Mouse (Mus musculus): ENCODE data around the gene Bend7. TPM values are rescaled to one million over a fixed set of nuclear protein-coding genes. Genes with fewer than 3 reads are reported as not detected.

The Bend7 gene
- polyA plus RNA-seq, 1 experiment: 0.49 TPM

- TF ChIP-seq POLR2A (IDR thresholded peaks at IDR 0.05; ENCODE audit: control insufficient read depth, low read depth, low read length) (no peak), CTCF (IDR thresholded peaks at IDR 0.05; ENCODE audit: control insufficient read depth, insufficient read depth, insufficient replicate concordance, low read depth, low read length) (no peak)
- Histone ChIP-seq H3K36me3 (ENCODE audit: control insufficient read depth, insufficient read depth, low read length) (no peaks in the 10 kb centered on the region), H3K4me3 (ENCODE audit: control insufficient read depth, low read depth, low read length) (no peak overlapping the region), H3K27ac (ENCODE audit: control insufficient read depth, insufficient read depth, low read depth, low read length) (no peak overlapping the region), H3K4me1 (ENCODE audit: control insufficient read depth, insufficient read depth, low read length) (no peaks in the 10 kb centered on the region), H3K27me3 (ENCODE audit: control insufficient read depth, insufficient read depth, low read length) (no peaks in the 10 kb centered on the region)
Measured at GRCm38 (mm10) chr2:4760741-4761140, 43.1 kb downstream of the Bend7 start.

- no peak overlapping the region for H3K27ac ChIP-seq (ENCODE audit: control insufficient read depth, insufficient read depth, low read depth, low read length)
- H3K4me3 ChIP-seq (ENCODE audit: control insufficient read depth, low read depth, low read length): no peak overlapping the region
- TF ChIP-seq POLR2A (IDR thresholded peaks at IDR 0.05; ENCODE audit: control insufficient read depth, low read depth, low read length) (no peak), CTCF (IDR thresholded peaks at IDR 0.05; ENCODE audit: control insufficient read depth, insufficient read depth, insufficient replicate concordance, low read depth, low read length) (no peak)
Measured at GRCm38 (mm10) chr2:4761906-4762305, 44.3 kb downstream of the Bend7 start.

GRCm38 (mm10) chr2:4764071-4764470, 46.4 kb downstream of the Bend7 start:
- no peak overlapping the region for H3K4me3 ChIP-seq (ENCODE audit: control insufficient read depth, low read depth, low read length)

More at GRCm38 (mm10) chr2:4761906-4762305, 44.3 kb downstream of the Bend7 start:
- Histone ChIP-seq H3K4me1 (ENCODE audit: control insufficient read depth, insufficient read depth, low read length) (no peaks in the 10 kb centered on the region), H3K27me3 (ENCODE audit: control insufficient read depth, insufficient read depth, low read length) (no peaks in the 10 kb centered on the region), H3K36me3 (ENCODE audit: control insufficient read depth, insufficient read depth, low read length) (no peaks in the 10 kb centered on the region)

GRCm38 (mm10) chr2:4770376-4770775, 52.7 kb downstream of the Bend7 start:
- H3K4me3 ChIP-seq (ENCODE audit: control insufficient read depth, low read depth, low read length): no peak overlapping the region
- no peak for TF ChIP-seq POLR2A (IDR thresholded peaks at IDR 0.05; ENCODE audit: control insufficient read depth, low read depth, low read length)
- TF ChIP-seq CTCF (IDR thresholded peaks at IDR 0.05; ENCODE audit: control insufficient read depth, insufficient read depth, insufficient replicate concordance, low read depth, low read length): no peak
- no peak overlapping the region for H3K27ac ChIP-seq (ENCODE audit: control insufficient read depth, insufficient read depth, low read depth, low read length)
- H3K27me3 ChIP-seq (ENCODE audit: control insufficient read depth, insufficient read depth, low read length): no peaks in the 10 kb centered on the region
- H3K36me3 ChIP-seq (ENCODE audit: control insufficient read depth, insufficient read depth, low read length): no peaks in the 10 kb centered on the region
- H3K4me1 ChIP-seq (ENCODE audit: control insufficient read depth, insufficient read depth, low read length): no peaks in the 10 kb centered on the region

More at GRCm38 (mm10) chr2:4764071-4764470, 46.4 kb downstream of the Bend7 start:
- Histone ChIP-seq H3K27me3 (ENCODE audit: control insufficient read depth, insufficient read depth, low read length) (no peaks in the 10 kb centered on the region), H3K36me3 (ENCODE audit: control insufficient read depth, insufficient read depth, low read length) (no peaks in the 10 kb centered on the region), H3K27ac (ENCODE audit: control insufficient read depth, insufficient read depth, low read depth, low read length) (no peak overlapping the region), H3K4me1 (ENCODE audit: control insufficient read depth, insufficient read depth, low read length) (no peaks in the 10 kb centered on the region)
- TF ChIP-seq CTCF (IDR thresholded peaks at IDR 0.05; ENCODE audit: control insufficient read depth, insufficient read depth, insufficient replicate concordance, low read depth, low read length) (no peak), POLR2A (IDR thresholded peaks at IDR 0.05; ENCODE audit: control insufficient read depth, low read depth, low read length) (no peak)

DNA sequence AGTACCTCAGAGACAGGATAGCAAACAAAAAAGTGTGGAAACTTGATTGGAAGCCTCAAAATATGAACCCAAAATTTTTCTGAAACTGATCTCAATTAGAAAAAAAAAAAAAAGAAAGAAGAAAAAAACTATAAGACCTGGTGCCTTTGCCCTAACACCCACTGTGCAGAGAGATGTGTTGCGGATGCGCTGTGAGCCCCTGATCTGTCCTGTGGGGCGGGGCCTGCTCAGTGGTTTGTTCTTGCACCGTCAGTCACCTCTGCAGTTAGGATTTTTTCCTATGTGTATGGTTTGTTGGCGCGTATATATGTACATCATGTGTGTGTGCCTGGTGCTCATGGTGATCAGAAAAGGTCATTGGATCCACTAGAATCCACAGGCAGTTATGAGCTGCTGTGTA, 56.3 kb downstream of the Bend7 start:
- Histone ChIP-seq H3K4me3 (ENCODE audit: control insufficient read depth, low read depth, low read length) (no peak overlapping the region), H3K4me1 (ENCODE audit: control insufficient read depth, insufficient read depth, low read length) (no peaks in the 10 kb centered on the region), H3K27ac (ENCODE audit: control insufficient read depth, insufficient read depth, low read depth, low read length) (no peak overlapping the region), H3K36me3 (ENCODE audit: control insufficient read depth, insufficient read depth, low read length) (no peaks in the 10 kb centered on the region), H3K27me3 (ENCODE audit: control insufficient read depth, insufficient read depth, low read length) (no peaks in the 10 kb centered on the region)
- no peak for TF ChIP-seq POLR2A (IDR thresholded peaks at IDR 0.05; ENCODE audit: control insufficient read depth, low read depth, low read length)
- TF ChIP-seq CTCF (IDR thresholded peaks at IDR 0.05; ENCODE audit: control insufficient read depth, insufficient read depth, insufficient replicate concordance, low read depth, low read length): no peak

DNA sequence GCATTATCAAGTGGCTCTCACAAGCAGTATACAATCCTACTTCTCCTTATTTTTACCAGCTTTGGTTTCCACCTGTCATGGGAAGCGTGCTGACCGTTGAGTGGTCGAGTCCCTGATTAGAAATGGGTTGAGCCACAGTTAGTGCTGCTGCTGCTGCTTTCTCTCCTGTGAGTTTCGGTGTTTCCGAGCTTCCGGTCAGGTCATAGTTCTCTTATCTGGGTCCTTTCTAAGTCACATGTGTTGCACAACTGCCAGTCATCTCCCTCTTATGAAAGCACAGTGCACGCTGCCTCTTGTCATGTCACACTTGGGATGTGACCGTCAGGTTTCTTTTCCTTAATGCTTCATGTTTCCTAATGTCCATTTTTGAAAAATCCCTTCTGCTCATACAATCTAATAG, 59.7 kb downstream of the Bend7 start:
- H3K4me1 ChIP-seq (ENCODE audit: control insufficient read depth, insufficient read depth, low read length): no peaks in the 10 kb centered on the region
- H3K27ac ChIP-seq (ENCODE audit: control insufficient read depth, insufficient read depth, low read depth, low read length): no peak overlapping the region
- H3K36me3 ChIP-seq (ENCODE audit: control insufficient read depth, insufficient read depth, low read length): no peaks in the 10 kb centered on the region
- H3K27me3 ChIP-seq (ENCODE audit: control insufficient read depth, insufficient read depth, low read length): no peaks in the 10 kb centered on the region
- H3K4me3 ChIP-seq (ENCODE audit: control insufficient read depth, low read depth, low read length): no peak overlapping the region
- no peak for TF ChIP-seq CTCF (IDR thresholded peaks at IDR 0.05; ENCODE audit: control insufficient read depth, insufficient read depth, insufficient replicate concordance, low read depth, low read length)
- TF ChIP-seq POLR2A (IDR thresholded peaks at IDR 0.05; ENCODE audit: control insufficient read depth, low read depth, low read length): no peak

GRCm38 (mm10) chr2:4781641-4782040, 64.0 kb downstream of the Bend7 start:
- Histone ChIP-seq H3K4me3 (ENCODE audit: control insufficient read depth, low read depth, low read length) (no peak overlapping the region), H3K4me1 (ENCODE audit: control insufficient read depth, insufficient read depth, low read length) (no peaks in the 10 kb centered on the region), H3K36me3 (ENCODE audit: control insufficient read depth, insufficient read depth, low read length) (no peaks in the 10 kb centered on the region), H3K27ac (ENCODE audit: control insufficient read depth, insufficient read depth, low read depth, low read length) (no peak overlapping the region), H3K27me3 (ENCODE audit: control insufficient read depth, insufficient read depth, low read length) (no peaks in the 10 kb centered on the region)
- no peak for TF ChIP-seq POLR2A (IDR thresholded peaks at IDR 0.05; ENCODE audit: control insufficient read depth, low read depth, low read length)
- no peak for TF ChIP-seq CTCF (IDR thresholded peaks at IDR 0.05; ENCODE audit: control insufficient read depth, insufficient read depth, insufficient replicate concordance, low read depth, low read length)

DNA sequence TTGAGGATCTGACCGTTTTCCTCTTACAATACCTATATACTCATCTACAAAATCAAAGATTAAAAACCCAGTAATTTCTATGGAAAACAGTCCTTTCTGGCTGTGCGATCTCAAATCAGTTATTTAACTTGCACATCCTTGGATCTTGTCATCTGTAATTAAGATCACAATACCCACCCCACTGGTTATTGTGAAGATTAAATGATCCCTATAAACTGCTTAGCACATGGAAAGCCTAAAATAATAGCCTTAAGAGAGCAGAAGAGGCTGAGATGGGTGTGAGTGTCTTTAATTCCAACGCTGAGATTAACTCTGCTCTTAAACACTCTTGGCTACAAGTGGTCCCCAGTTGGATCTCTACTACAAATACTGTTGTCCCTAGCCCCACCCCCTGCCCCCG, 64.8 kb downstream of the Bend7 start:
- TF ChIP-seq POLR2A (IDR thresholded peaks at IDR 0.05; ENCODE audit: control insufficient read depth, low read depth, low read length) (no peak), CTCF (IDR thresholded peaks at IDR 0.05; ENCODE audit: control insufficient read depth, insufficient read depth, insufficient replicate concordance, low read depth, low read length) (no peak)
- Histone ChIP-seq H3K36me3 (ENCODE audit: control insufficient read depth, insufficient read depth, low read length) (no peaks in the 10 kb centered on the region), H3K4me3 (ENCODE audit: control insufficient read depth, low read depth, low read length) (no peak overlapping the region), H3K27ac (ENCODE audit: control insufficient read depth, insufficient read depth, low read depth, low read length) (no peak overlapping the region), H3K4me1 (ENCODE audit: control insufficient read depth, insufficient read depth, low read length) (no peaks in the 10 kb centered on the region), H3K27me3 (ENCODE audit: control insufficient read depth, insufficient read depth, low read length) (no peaks in the 10 kb centered on the region)

Measured in testis, adult 2 months (tissue).